Mouse (Mus musculus) hindbrain, embryonic 15.5 days (tissue): ENCODE measurements around the gene Acacb. TPM values are rescaled to one million over a fixed set of nuclear protein-coding genes. Genes with fewer than 3 reads are reported as not detected.
A peak's percentile ranks its signal among the peaks of the same experiment; 100 is the strongest.

ENCODE experiments used
- ATAC-seq: fragments of 200-750 bp; cut with Nextera tagmentation; 2 replicates; pipeline ENCODE4 v1.8.0; 2017; ENCODE audit warnings: low read depth, moderate number of reproducible peaks, moderate TSS enrichment; ENCODE audit not compliant: low FRiP score
- H3K27ac ChIP-seq: fragments of 300-500 bp; sonication (generic); replicated peaks from 2 replicates; pipeline ENCODE4 v1.5.1; 2015; ENCODE audit warnings: mild to moderate bottlenecking, inconsistent platforms
- H3K27me3 ChIP-seq: fragments of 300-500 bp; sonication (generic); 2 replicates; pipeline ENCODE4 v1.6.1; 2015; ENCODE audit warnings: control low read depth, inconsistent platforms
- H3K36me3 ChIP-seq: fragments of 300-500 bp; sonication (generic); 2 replicates; pipeline ENCODE4 v1.6.1; 2015; ENCODE audit warnings: control low read depth, inconsistent platforms
- H3K4me1 ChIP-seq: fragments of 300-500 bp; sonication (generic); replicated peaks from 2 replicates; pipeline ENCODE4 v1.6.1; 2015; ENCODE audit warnings: control low read depth, inconsistent platforms
- H3K4me2 ChIP-seq: fragments of 300-500 bp; sonication (generic); 2 replicates; pipeline ENCODE4 v1.6.1; 2015; ENCODE audit warnings: moderate library complexity, mild to moderate bottlenecking, inconsistent platforms
- H3K4me3 ChIP-seq: fragments of 300-500 bp; sonication (generic); 2 replicates; pipeline ENCODE4 v1.5.1; 2015; ENCODE audit warnings: mild to moderate bottlenecking, inconsistent platforms
- H3K9ac ChIP-seq: fragments of 300-500 bp; sonication (generic); 2 replicates; pipeline ENCODE4 v1.6.1; 2015; ENCODE audit warnings: inconsistent platforms
- H3K9me3 ChIP-seq: fragments of 300-500 bp; sonication (generic); 2 replicates; pipeline ENCODE4 v1.6.1; 2016; ENCODE audit warnings: control low read depth, inconsistent platforms
- WGBS: fragments of 180-500 bp; shearing (Covaris S2); methylation state at CpG from one replicate; pipeline ENCODE4 v1.1.7; 2015; 5-methylcytosine and 5-hydroxymethylcytosine counted together
- polyA plus RNA-seq: library from polyadenylated mRNA; unstranded; fragments of >200 nt; fragmentation: Nextera tagmentation; extraction: Ambion mirVana; gene quantifications from 2 replicates; pipeline ENCODE4 v1.2.1, GENCODE M21; 2015

The Acacb gene
- polyA plus RNA-seq, 1 experiment from 2014 or later = 4.4 TPM

DNA sequence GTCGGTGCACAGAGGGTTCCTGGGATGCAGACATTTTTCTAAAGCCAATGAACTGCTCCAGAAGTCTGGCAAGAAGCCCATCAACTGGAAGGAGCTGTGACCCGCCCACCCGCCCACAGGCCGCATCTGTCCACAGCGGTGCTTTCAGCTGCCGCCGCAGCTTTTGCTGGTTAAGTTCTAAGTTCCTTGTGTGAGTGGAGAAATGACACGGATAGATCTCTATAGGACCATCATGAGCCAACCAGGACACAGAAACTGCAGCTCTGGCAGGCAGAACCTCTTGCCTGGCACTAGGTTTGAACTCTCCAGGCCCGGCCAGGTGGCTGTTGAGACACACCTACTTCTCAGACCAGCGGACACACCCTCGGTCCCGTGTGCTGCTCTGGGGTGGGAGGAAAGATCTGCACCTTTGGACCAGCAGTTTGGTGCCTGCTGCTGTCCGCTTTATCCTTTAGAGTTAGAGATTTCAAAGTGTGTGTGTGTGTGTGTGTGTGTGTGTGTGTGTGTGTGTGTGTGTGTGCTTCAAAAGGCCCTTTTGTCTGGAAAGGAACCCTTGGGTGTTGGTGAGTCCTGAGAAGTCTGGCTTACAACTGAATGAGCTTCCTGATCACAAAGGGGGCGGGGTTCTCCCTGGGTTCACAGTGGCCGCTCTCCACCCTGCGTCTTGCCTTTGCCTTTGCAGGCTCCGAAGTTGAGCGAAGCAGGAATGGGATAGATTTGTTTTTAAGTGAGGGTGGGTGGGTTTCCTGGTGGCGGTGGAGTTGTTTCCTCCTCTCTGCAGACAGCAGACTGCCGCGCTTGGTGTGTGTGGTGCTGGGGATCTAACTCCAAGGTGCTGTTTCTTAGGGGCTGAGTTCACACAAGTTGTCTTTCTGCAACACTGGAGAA is 7.8 kb upstream of the Acacb start:
- Histone ChIP-seq H3K27me3 (no peaks in the 10 kb centered on the region), H3K4me2 (peak overlapping the region; percentile 30), H3K4me1 (peaks cover 29% of the 10 kb centered on the region), H3K27ac (peak overlapping the region; percentile 81), H3K36me3 (no peaks in the 10 kb centered on the region), H3K4me3 (no peak overlapping the region), H3K9ac (no peak overlapping the region), H3K9me3 (no peaks in the 10 kb centered on the region)
- ATAC-seq = 0 out of 2 replicates have a peak, but pooled peaks have one; percentile 31
- WGBS = 57% methylated on average over 21 of the region's 21 CpGs

DNA sequence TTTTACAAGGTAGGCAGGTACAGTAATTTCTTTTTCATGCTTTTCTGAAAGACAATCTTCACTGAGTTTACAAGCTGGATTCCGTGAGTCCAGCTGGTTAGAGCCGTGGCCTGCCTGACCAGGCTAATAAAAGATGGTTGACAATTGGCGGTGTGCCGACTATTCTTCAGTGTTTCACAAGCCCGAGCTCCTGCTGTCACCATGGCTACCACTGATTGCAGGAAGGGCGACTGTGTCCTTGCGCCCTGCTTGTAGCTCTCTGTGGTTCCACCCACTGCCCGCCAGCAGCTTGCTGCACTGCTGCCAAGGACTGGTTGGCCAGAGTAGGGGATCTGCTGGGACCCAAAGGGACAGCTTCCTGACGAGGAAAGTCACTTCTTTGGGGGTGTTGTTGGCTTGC is 7.2 kb upstream of the Acacb start:
- WGBS = 10% methylated on average over 9 of the region's 9 CpGs
- H3K4me1 ChIP-seq = peaks cover 29% of the 10 kb centered on the region
- ATAC-seq = peak; percentile 87
- H3K36me3 ChIP-seq = no peaks in the 10 kb centered on the region
- H3K4me2 ChIP-seq = peak overlapping the region; percentile 30
- H3K27ac ChIP-seq = peak overlapping the region; percentile 81
- no peak overlapping the region for H3K9ac ChIP-seq
- no peaks in the 10 kb centered on the region for H3K27me3 ChIP-seq
- no peaks in the 10 kb centered on the region for H3K9me3 ChIP-seq
- no peak overlapping the region for H3K4me3 ChIP-seq

DNA sequence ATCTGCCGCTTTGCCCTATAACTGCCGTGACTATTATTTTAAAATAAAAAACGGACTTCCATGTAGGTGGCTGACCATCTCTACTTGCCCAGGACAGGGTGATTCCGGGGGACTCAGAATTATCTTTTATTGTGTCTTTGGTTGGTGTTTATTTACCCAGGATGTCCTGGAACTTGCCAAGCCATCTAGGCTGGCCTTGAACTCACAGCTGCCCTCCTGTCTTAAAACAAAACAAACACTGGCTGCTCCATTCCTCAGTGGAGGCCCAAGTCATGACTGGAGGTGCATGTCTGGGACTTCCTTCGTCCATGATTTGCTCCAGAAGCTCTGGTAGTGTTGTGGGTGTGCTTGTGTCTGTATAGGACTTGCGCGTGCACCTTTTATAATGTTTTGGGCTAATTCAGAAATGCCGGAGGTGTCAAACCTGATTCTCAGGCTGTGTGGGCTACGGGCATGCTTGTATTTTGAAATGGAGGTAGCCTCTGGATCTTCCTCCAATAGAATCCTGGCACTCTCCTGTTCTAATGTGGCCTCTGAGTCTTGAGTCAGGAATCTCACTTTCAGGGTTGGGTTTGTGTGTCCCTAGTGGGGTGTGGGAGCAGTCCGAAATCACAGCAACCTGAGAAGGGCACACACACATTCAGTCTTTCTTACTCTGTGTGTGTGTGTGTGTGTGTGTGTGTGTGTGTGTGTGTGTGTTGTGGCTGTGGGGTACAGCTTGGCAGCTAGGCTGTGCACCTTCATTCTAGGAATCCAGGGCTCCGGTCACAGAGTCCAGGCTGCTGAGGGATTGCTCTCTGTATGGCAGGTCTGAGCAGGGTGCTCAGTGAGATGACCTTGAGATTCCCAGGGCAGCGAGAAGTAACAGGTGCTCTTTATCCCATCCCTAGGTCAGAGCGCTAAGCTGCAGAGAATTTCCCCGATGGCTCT is 973 bp downstream of the Acacb start:
- H3K9me3 ChIP-seq = no peaks in the 10 kb centered on the region
- ATAC-seq = no peak
- H3K4me3 ChIP-seq = no peak overlapping the region
- WGBS = 82% methylated on average over 14 of the region's 14 CpGs
- H3K27me3 ChIP-seq = no peaks in the 10 kb centered on the region
- H3K4me1 ChIP-seq = peaks cover 6% of the 10 kb centered on the region; the same call in 1 of the 2 replicates
- H3K27ac ChIP-seq = no peak overlapping the region
- H3K4me2 ChIP-seq = no peak overlapping the region
- H3K36me3 ChIP-seq = no peaks in the 10 kb centered on the region
- no peak overlapping the region for H3K9ac ChIP-seq

DNA sequence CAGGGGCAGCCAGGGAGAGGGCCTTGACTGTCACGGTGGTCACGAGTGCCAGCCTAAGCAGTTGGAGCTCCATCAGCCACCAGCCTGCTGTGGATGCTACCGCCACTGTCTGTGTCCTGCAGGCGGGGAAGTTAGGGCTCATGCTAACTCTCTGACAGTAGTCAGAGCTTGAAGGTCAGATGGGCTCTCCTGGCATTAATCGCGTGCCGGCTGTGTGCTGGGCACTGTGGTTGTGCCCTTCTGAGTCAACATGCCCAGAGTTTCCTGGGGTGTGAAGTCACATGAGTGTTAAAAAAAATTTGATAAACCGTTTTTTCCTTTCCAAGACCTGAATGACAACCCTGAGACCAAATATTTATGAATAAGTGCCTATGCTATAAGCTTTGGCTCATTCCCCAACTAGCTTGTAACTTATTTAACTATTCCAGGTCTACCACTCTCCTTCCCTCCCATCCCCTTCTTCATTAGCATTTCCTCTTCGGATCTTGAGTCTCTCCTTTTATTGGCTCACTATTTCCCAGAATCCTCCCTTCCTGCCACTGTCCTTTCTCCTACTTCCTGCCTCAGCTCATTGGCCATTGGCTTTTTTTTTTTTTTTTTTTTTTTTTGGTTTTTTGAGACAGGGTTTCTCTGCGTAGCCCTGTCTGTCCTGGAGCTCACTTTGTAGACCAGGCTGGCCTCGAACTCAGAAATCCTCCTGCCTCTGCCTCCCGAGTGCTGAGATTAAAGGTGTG is 6.2 kb downstream of the Acacb start:
- H3K9me3 ChIP-seq = no peaks in the 10 kb centered on the region
- H3K4me1 ChIP-seq = 0 out of 2 replicates have a peak, but pooled peaks cover 4% of the 10 kb centered on the region
- no peaks in the 10 kb centered on the region for H3K27me3 ChIP-seq
- no peak overlapping the region for H3K9ac ChIP-seq
- no peak overlapping the region for H3K27ac ChIP-seq
- H3K36me3 ChIP-seq = no peaks in the 10 kb centered on the region
- no peak overlapping the region for H3K4me2 ChIP-seq
- WGBS = 84% methylated on average over 12 of the region's 12 CpGs
- H3K4me3 ChIP-seq = no peak overlapping the region
- ATAC-seq = no peak

DNA sequence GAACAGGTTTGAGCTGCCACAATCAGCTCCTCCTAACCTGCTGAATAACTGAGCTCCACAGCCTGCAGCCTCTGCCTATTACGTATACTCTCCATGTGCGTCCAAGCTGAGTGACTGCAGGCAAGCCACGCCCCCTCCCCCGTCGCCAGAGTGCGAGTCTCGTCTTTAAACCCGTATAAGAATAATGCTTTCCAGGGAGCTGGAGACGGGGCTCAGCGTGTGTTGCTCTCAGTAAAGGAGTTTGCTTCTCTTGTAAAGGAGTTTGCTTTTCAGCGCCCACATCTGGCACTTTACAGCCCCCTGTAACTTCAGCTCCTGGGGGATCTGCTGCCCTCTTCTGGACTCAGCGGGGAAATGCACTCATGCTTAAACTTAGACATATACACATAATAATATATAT is 7.2 kb downstream of the Acacb start:
- Histone ChIP-seq H3K36me3 (no peaks in the 10 kb centered on the region), H3K4me3 (peak overlapping the region; percentile 22; the same call in 1 of the 2 replicates), H3K27ac (no peak overlapping the region), H3K27me3 (no peaks in the 10 kb centered on the region), H3K9me3 (no peaks in the 10 kb centered on the region), H3K4me2 (peak overlapping the region; percentile 29), H3K9ac (no peak overlapping the region), H3K4me1 (0 out of 2 replicates have a peak, but pooled peaks cover 4% of the 10 kb centered on the region)
- no peak for ATAC-seq
- 4% methylated on average over 12 of the region's 12 CpGs for whole genome bisulfite sequencing

DNA sequence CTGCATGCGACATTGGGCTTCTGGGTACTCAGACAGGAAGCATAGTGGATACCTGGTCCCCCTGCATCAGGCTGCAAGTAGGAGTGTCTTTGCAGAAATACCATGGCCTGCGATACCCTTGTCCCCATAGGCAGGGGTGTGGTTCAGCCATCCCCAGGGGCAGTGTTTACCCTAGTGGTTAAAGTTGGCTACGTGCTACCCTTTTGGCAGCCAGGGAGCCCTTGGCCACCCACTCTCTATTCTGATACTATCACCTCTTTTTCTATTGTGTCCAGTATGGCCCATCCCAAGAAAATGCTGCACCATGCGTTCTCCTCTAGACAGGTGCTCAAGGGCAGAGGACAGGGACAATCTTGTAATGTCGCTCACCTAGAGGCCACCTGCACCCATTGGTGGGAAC is 8.4 kb downstream of the Acacb start:
- Histone ChIP-seq H3K9ac (no peak overlapping the region), H3K36me3 (no peaks in the 10 kb centered on the region), H3K27ac (no peak overlapping the region), H3K4me1 (0 out of 2 replicates have a peak, but pooled peaks cover 4% of the 10 kb centered on the region), H3K27me3 (no peaks in the 10 kb centered on the region), H3K4me3 (no peak overlapping the region), H3K4me2 (no peak overlapping the region), H3K9me3 (no peaks in the 10 kb centered on the region)
- 92% methylated on average over 5 of the region's 5 CpGs for WGBS
- ATAC-seq = no peak

DNA sequence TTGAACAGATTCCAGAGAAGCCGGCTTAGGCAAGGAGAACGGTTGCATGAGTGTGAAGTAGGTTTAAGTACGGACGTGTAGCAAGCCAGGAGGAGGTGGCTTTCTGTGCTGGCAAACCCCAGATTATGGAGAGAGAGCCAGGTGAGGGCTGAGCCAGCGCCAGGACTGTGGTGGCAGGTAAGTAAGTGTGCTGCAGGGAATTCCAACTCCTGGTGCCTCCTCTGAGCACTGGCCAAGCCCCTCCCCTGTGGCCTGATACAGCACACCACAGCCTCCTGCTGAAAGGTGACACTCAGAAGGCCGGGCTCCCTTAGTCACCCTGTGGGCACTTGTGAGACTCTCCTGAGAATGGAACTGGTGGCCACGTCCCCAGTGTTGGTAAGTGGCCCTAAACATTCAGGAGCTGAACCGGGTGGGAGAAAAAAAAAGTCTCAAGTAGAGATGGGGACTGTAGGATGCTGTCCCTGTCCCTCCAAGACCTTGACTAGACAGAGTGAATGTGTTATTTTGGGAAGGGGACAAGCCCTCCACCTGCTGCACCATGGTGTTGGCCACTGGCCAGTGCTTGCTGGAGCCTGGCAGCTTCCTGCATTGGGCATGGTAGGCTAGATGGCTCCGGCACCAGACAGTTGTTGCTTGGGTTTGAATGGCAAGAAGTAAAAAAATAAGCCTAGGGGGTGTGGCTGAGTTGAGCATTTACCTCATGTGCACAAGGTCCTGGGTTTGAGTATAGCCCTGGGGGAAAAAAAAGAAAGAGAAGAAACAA is 9.0 kb downstream of the Acacb start:
- no peaks in the 10 kb centered on the region for H3K9me3 ChIP-seq
- 0 out of 2 replicates have a peak, but pooled peaks cover 4% of the 10 kb centered on the region for H3K4me1 ChIP-seq
- no peak overlapping the region for H3K4me3 ChIP-seq
- no peak overlapping the region for H3K9ac ChIP-seq
- H3K27ac ChIP-seq = no peak overlapping the region
- no peak overlapping the region for H3K4me2 ChIP-seq
- 62% methylated on average over 9 of the region's 9 CpGs for WGBS
- no peak for ATAC-seq
- H3K27me3 ChIP-seq = no peaks in the 10 kb centered on the region
- H3K36me3 ChIP-seq = no peaks in the 10 kb centered on the region

DNA sequence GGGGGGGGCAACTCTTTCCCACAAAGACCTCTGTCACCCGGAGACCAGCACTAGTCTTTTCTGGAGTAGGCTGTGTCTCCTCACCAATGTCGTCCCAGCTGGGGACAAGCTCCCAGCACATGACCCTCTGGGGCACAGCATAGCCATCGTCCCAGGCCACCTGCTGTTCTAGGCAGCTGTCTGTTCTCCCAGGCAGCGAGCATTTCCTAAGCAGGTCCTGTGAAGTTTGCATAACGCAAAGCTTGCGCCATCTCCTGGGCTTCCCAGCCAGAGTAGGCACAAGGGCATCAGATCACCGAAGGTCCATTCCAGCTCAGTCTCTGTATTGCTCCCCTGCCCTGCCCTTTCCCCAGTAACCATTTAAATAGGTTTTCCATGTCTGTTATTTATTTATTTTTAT is 10.9 kb downstream of the Acacb start:
- no peak overlapping the region for H3K27ac ChIP-seq
- H3K27me3 ChIP-seq = no peaks in the 10 kb centered on the region
- 43% methylated on average over 7 of the region's 7 CpGs for WGBS
- no peaks in the 10 kb centered on the region for H3K9me3 ChIP-seq
- H3K4me1 ChIP-seq = 0 out of 2 replicates have a peak, but pooled peaks cover 4% of the 10 kb centered on the region
- H3K4me3 ChIP-seq = no peak overlapping the region
- H3K4me2 ChIP-seq = no peak overlapping the region
- no peak overlapping the region for H3K9ac ChIP-seq
- H3K36me3 ChIP-seq = no peaks in the 10 kb centered on the region
- no peak for ATAC-seq

DNA sequence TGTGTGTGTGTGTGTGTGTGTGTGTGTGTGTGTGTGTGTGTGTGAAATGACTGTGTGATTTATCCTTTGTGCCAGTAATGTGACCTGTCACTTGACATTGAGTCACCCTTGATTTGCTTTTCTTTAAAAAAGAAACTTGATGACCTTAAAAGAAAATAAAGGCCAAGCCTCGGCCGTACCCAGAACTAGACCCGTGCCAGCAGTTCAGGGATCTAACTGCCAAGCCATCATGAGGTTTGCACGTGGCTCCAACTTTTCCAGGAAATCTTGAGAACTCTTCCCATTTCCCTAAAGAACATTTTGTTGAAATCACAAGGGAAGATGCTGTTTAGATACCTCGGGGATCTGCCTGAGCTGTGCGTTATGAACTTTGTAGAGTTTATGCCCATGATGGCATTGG is 15.1 kb downstream of the Acacb start:
- 78% methylated on average over 6 of the region's 6 CpGs for WGBS
- no peak overlapping the region for H3K4me2 ChIP-seq

DNA sequence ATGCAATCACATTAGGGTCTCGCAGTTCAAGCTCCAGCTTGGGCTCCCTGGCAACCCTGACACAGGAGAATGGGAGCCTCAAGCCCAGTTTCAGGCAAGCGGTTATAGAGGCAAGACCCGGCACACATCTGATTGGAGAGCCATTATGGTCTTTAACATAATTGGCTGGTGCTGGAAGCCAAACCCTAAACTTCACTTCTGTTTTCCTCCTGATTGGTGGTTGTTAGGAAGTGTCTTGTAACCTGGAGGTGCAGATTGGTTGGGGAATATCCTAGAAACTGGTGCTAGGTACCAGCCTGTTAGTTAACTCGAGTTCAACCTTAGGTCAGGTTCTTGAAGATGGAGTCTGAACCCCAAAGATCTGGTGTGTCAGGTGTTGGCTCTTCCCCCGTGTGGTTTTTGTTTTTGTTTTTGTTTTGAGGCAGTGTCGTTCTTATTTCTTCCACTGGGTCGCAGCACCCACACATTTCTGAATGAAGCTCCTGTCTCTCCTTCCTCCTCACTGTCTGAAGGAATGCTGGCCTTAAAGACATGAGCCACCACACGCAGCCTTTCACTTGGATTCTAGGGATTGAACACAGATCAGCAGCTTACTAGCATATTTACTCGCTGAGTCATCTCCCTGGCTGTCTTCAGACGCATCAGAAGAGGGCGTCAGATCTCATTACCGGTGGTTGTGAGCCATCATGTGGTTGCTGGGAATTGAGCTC is 15.9 kb downstream of the Acacb start:
- ATAC-seq = no peak
- 54% methylated on average over 12 of the region's 12 CpGs for WGBS
- Histone ChIP-seq H3K36me3 (no peaks in the 10 kb centered on the region), H3K9ac (no peak overlapping the region), H3K4me2 (no peak overlapping the region), H3K4me1 (no peaks in the 10 kb centered on the region), H3K4me3 (no peak overlapping the region), H3K9me3 (no peaks in the 10 kb centered on the region), H3K27me3 (no peaks in the 10 kb centered on the region), H3K27ac (no peak overlapping the region)

More for the DNA sequence above, 15.1 kb downstream of the Acacb start:
- Histone ChIP-seq H3K4me1 (no peaks in the 10 kb centered on the region), H3K27me3 (no peaks in the 10 kb centered on the region), H3K27ac (no peak overlapping the region), H3K36me3 (no peaks in the 10 kb centered on the region), H3K9me3 (no peaks in the 10 kb centered on the region), H3K4me3 (no peak overlapping the region), H3K9ac (no peak overlapping the region)
- ATAC-seq = no peak
